Mouse (Mus musculus) T-cell, adult 66 days (primary cell): Measurements from ENCODE around the gene Olfr283. TPM values are rescaled to one million over a fixed set of nuclear protein-coding genes. Genes with fewer than 3 reads are reported as not detected.

Experiments
- total RNA-seq, 2 experiments: library from RNA; stranded (reverse); gene quantifications; 3 replicates in 1 of 2; 4 replicates in 1 of 2; pipeline ENCODE4 v1.2.4; 2023

Olfr283 gene
- not detected for total RNA-seq

DNA sequence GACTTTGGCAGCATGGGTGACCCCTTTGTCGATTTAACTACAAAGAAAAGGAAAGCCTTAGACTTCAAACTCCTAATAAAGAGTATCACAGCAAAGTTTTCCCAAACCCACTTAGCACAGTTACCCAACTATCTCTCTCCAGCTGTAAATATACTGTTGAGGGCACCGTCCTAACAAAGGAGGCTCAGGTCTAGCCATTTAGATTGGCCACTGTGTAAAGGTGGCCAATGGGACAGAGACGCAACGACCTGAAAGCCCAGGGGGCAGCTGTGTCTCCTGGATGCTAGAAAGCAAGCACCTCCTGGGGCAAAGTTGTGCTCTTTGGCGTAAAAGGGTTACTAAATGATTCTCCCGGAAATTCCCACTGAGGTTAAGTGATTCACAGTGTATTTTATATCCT, at the start of gene Olfr283:
TSS of gene Olfr283 (minus strand) at position 101 of the 400 bp plus-strand sequence.

DNA sequence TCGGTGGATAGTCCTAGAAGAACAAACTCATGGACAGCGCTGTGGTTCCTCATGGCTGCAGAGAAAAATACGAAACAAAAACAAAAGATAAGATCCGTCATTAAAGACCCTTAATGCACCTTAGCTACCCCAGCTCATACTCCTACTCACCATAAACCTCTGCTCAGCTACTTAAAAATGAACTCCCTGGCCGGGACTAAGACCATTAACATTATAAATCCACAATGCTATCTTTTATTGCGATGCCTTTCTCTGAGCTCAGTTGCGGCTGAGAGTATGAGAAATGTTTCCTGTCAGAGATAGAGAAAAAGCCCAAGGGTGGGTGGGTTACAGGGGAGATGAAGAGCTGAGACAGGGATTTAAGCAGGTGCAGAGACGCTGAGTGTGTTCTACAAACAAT, 39.9 kb downstream of the Olfr283 start, which contains the start of gene Olfr284:
TSS of gene Olfr284 (minus strand) at position 101 of the 400 bp plus-strand sequence.

Other genes with a start within 250 kb of the Olfr283 start
- gene Asb8, start 215.3 kb downstream of the Olfr283 start, total RNA-seq, result 10 to 100 TPM; 20.8 to 21.2 TPM
- gene Ccdc184, start 213.8 kb downstream of the Olfr283 start, total RNA-seq, result not detected
- not detected for gene Olfr288, start 185.4 kb downstream of the Olfr283 start, total RNA-seq
- not detected for gene Gm44579, start 160.0 kb downstream of the Olfr283 start, total RNA-seq
- gene Olfr287, start 159.9 kb downstream of the Olfr283 start, total RNA-seq, result not detected
- gene Olfr286, start 146.5 kb downstream of the Olfr283 start, total RNA-seq, result not detected
- gene H1fnt, start 123.7 kb downstream of the Olfr283 start, total RNA-seq, result not detected
- not detected for gene Zfp641, start 84.8 kb downstream of the Olfr283 start, total RNA-seq
- not detected for gene Olfr285, start 63.6 kb downstream of the Olfr283 start, total RNA-seq
- gene Olfr284, start 40.0 kb downstream of the Olfr283 start, total RNA-seq, result not detected
- not detected for gene Olfr282, start 50.3 kb upstream of the Olfr283 start, total RNA-seq
- not detected for gene Olfr281, start 71.6 kb upstream of the Olfr283 start, total RNA-seq
- gene OR5BS1P, start 89.0 kb upstream of the Olfr283 start, total RNA-seq, result not detected
- gene Lalba, start 101.8 kb upstream of the Olfr283 start, total RNA-seq, result not detected
- not detected for gene Olfr279, start 111.5 kb upstream of the Olfr283 start, total RNA-seq
- 10 to 100 TPM; 61.5 to 65.2 TPM for gene Kansl2, start 153.3 kb upstream of the Olfr283 start, total RNA-seq
- 100 to 1,000 TPM; 123 to 126 TPM for gene Ccnt1, start 190.0 kb upstream of the Olfr283 start, total RNA-seq
- not detected for gene 4930415O20Rik, start 190.1 kb upstream of the Olfr283 start, total RNA-seq
- gene Adcy6, start 229.1 kb upstream of the Olfr283 start, total RNA-seq, result 10 to 100 TPM; 24.1 to 30.7 TPM
- gene Cacnb3, start 249.9 kb upstream of the Olfr283 start, total RNA-seq, result under 1 TPM; 0.79 to 0.83 TPM